Mouse (Mus musculus): ENCODE data around the gene Gpr18. TPM values are rescaled to one million over a fixed set of nuclear protein-coding genes. Genes with fewer than 3 reads are reported as not detected.

The Gpr18 gene
- polyA plus RNA-seq (2014; fragmentation: Illumina TruSeq; extraction: RNeasy Lipid Tissue Mini Kit (QIAGEN cat#74804)) = 0.31 TPM

GRCm38 (mm10) chr14:121915621-121916020 is at the start of gene Gpr18:
TSS of gene Gpr18 (minus strand) at chr14:121915781.

GRCm38 (mm10) chr14:121964990-121965389 is 49.4 kb upstream of the Gpr18 start, which contains the start of gene Gpr183:
TSS of gene Gpr183 (minus strand) at chr14:121965195.

DNA sequence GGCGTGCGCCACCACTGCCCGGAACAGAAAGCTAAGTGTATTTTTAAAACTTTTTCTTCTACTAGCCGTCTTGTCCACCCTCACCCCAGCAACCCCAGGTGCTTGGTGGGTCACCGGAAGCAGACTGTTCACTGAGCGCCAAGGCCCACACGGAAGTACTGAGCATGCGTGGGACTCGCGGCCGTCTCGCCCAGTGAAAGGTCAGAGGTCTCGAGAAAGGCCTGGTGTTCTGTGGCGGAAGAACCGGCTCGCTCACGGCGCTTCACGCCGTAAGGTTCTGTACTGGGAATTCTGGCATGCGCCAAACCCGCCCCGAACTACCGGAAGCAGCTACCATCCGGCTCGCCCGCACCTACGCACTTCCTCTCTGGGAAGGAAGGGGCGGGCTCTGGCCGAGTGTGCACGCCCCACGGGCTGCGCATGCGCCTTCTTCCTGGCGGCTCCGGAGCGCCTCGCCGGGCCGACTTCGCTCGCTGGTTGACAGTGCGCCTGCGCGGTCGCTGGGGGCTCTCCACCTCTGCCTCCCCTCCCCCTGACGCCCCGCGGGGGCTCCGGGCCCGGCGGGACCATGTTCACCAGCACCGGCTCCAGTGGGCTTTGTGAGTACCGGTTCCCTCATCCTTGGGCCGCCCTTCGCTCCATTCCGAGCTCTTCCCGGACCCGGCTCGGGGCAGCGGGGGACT is 37.3 kb downstream of the Gpr18 start, which contains the start of gene Ubac2:
TSS of gene Ubac2 (plus strand) at position 445 of the 683 bp plus-strand sequence.

Other genes with a start within 250 kb of the Gpr18 start
- 88.0 TPM for gene Dock9, start 117.9 kb downstream of the Gpr18 start, polyA plus RNA-seq (2014; fragmentation: Illumina TruSeq; extraction: RNeasy Lipid Tissue Mini Kit (QIAGEN cat#74804))
- gene Ubac2, start 37.2 kb downstream of the Gpr18 start, polyA plus RNA-seq (2014; fragmentation: Illumina TruSeq; extraction: RNeasy Lipid Tissue Mini Kit (QIAGEN cat#74804)) = 8.0 TPM
- 0.74 TPM for gene Gpr183, start 49.4 kb upstream of the Gpr18 start, polyA plus RNA-seq (2014; fragmentation: Illumina TruSeq; extraction: RNeasy Lipid Tissue Mini Kit (QIAGEN cat#74804))
- not detected for gene Timm8a2, start 118.9 kb upstream of the Gpr18 start, polyA plus RNA-seq (2014; fragmentation: Illumina TruSeq; extraction: RNeasy Lipid Tissue Mini Kit (QIAGEN cat#74804))
- gene Tm9sf2, start 191.3 kb upstream of the Gpr18 start, polyA plus RNA-seq (2014; fragmentation: Illumina TruSeq; extraction: RNeasy Lipid Tissue Mini Kit (QIAGEN cat#74804)) = 752 TPM